Mouse (Mus musculus) midbrain, postnatal 0 days (tissue): ENCODE data around the gene Mesd. TPM values are rescaled to one million over a fixed set of nuclear protein-coding genes. Genes with fewer than 3 reads are reported as not detected.

Experiments
- ATAC-seq: fragments of 200-750 bp; cut with Nextera tagmentation; 2 replicates; pipeline ENCODE4 v1.8.0; 2017; ENCODE audit warnings: moderate number of reproducible peaks, mild to moderate bottlenecking, moderate TSS enrichment, moderate library complexity; ENCODE audit not compliant: low FRiP score
- DNase-seq: peaks from one replicate; pipeline ENCODE4 v3.0.0-alpha.2; 2015; ENCODE audit warnings: low spot score
- H3K27ac ChIP-seq: fragments of 300-500 bp; sonication (generic); 2 replicates; pipeline ENCODE4 v1.5.1; 2014; ENCODE audit warnings: low read depth, mild to moderate bottlenecking, low read length, mixed read lengths
- H3K27me3 ChIP-seq: fragments of 300-500 bp; sonication (generic); 2 replicates; pipeline ENCODE4 v1.6.1; 2014; ENCODE audit warnings: low read length, control low read depth, mixed read lengths; ENCODE audit not compliant: insufficient read depth
- H3K36me3 ChIP-seq: fragments of 300-500 bp; sonication (generic); 2 replicates; pipeline ENCODE4 v1.6.1; 2014; ENCODE audit warnings: low read length, control low read depth, mixed read lengths; ENCODE audit not compliant: insufficient read depth
- H3K4me1 ChIP-seq: fragments of 300-500 bp; sonication (generic); 2 replicates; pipeline ENCODE4 v1.6.1; 2014; ENCODE audit warnings: mild to moderate bottlenecking, control low read depth, antibody characterized with exemption, low read length, mixed read lengths; ENCODE audit not compliant: insufficient read depth
- H3K4me2 ChIP-seq: fragments of 300-500 bp; sonication (generic); 2 replicates; pipeline ENCODE4 v1.6.1; 2014; ENCODE audit warnings: low read depth, mild to moderate bottlenecking, low read length, mixed read lengths; ENCODE audit not compliant: poor library complexity, severe bottlenecking
- H3K4me3 ChIP-seq: fragments of 300-500 bp; sonication (generic); 2 replicates; pipeline ENCODE4 v1.5.1; 2014; ENCODE audit warnings: low read depth, mild to moderate bottlenecking, low read length, moderate library complexity
- H3K9ac ChIP-seq: fragments of 300-500 bp; sonication (generic); replicated peaks from 2 replicates; pipeline ENCODE4 v1.6.1; 2014; ENCODE audit warnings: mild to moderate bottlenecking, low read length, moderate library complexity, mixed read lengths; ENCODE audit not compliant: poor library complexity, severe bottlenecking
- H3K9me3 ChIP-seq: fragments of 300-500 bp; sonication (generic); 2 replicates; pipeline ENCODE4 v1.6.1; 2016; ENCODE audit warnings: low read length, control low read depth
- CTCF ChIP-seq: IDR thresholded peaks from 2 replicates; pipeline ENCODE4 v1.5.1; 2016; ENCODE audit warnings: antibody characterized with exemption, mild to moderate bottlenecking
- WGBS: fragments of 180-500 bp; shearing (Covaris S2); extraction: QIAGEN DNeasy Blood & Tissue Kit; methylation state at CpG from one replicate; pipeline ENCODE4 v1.1.7; 2014; 5-methylcytosine and 5-hydroxymethylcytosine counted together
- polyA plus RNA-seq: library from polyadenylated mRNA; unstranded; fragments of >200 nt; fragmentation: Nextera tagmentation; extraction: Ambion mirVana; gene quantifications from 2 replicates; pipeline ENCODE4 v1.2.1, GENCODE M21; 2015
- total RNA-seq: library from RNA; depleted of rRNA; stranded (reverse); fragments of >200 nt; gene quantifications from 2 replicates; pipeline ENCODE4 v1.2.3, GENCODE M21; 2014

Mesd gene
- total and polyA plus RNA-seq, 2 experiments from 2014 or later: 50.2 to 75.0 TPM

DNA sequence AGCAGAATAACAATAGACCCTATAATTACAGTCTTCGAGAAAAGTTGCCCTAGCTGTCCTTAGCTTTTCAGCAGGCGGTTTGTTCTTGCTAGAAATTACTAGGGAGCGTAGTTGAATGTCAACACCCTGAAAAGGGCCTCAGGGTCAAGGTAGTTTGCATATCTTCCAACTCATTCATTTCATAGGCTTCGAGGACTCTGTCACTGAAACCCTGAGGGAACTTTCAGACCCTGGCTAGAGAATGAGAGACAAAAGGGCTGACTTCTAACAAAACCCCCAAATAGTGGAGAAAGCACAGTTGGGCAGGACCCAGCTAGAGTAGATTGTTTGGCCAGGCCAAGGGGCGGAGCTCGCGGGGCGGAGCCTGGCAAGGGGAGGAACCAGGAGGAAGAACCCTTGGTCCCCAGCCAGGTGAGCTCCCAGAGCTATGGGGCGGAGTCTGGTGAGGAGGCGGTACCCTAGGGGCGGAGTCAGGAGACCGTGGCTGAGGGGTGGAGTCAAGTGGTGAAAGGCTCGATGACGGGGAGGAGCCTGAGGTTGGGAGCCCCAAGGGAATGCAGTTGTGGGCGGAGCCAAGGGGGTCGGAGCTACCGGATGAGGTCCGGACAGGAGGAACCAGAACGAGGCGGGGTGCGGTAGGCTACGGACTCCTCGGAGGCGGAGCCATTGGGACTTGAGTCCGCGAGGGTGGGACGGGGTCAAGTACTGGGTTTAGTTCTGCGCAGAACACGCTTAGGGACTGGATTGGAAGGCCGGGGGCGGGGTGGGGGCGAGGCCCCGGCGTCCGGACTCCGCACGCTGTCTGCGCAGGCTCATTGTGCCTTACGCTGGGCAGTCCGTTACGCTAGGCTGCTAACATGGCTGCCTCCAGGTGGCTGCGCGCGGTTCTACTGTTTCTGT, 7.4 kb downstream of the Mesd start:
- H3K9ac ChIP-seq: peak overlapping the region; percentile 80
- peak overlapping the region; percentile 80 for H3K4me2 ChIP-seq
- ATAC-seq: peak; percentile 96
- no peaks in the 10 kb centered on the region for H3K9me3 ChIP-seq
- peak overlapping the region; percentile 84 for H3K27ac ChIP-seq
- peak; percentile 57 for TF ChIP-seq CTCF
- peaks cover 10% of the 10 kb centered on the region for H3K4me1 ChIP-seq
- WGBS: 3% methylated on average over 39 of the region's 44 CpGs
- H3K4me3 ChIP-seq: peak overlapping the region; percentile 74
- H3K36me3 ChIP-seq: 0 out of 2 replicates have a peak, but pooled peaks cover 4% of the 10 kb centered on the region
- no peaks in the 10 kb centered on the region for H3K27me3 ChIP-seq
- DNase-seq: peak; percentile 97

DNA sequence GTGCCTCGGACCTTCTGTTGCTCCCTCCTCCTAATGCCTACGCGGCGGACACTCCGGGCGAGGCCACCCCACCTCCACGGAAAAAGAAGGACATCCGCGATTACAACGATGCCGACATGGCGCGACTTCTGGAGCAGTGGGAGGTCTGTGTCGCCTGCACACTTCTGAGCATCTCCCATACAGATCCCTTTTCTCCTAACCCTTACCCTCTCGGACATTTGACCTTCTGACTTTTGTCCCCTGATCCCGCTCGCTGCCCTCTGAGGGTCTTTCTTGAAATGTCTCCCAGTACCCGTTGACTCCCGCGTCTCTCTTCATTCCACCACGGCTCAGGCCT, 8.0 kb downstream of the Mesd start:
- Histone ChIP-seq H3K36me3 (0 out of 2 replicates have a peak, but pooled peaks cover 4% of the 10 kb centered on the region), H3K27me3 (no peaks in the 10 kb centered on the region), H3K27ac (peak overlapping the region; percentile 84), H3K9me3 (no peaks in the 10 kb centered on the region), H3K4me3 (peak overlapping the region; percentile 74), H3K4me1 (peaks cover 10% of the 10 kb centered on the region), H3K4me2 (peak overlapping the region; percentile 80), H3K9ac (peak overlapping the region; percentile 80)
- no peak for TF ChIP-seq CTCF
- under 1% methylated on average over 19 of the region's 21 CpGs for WGBS
- no peak for DNase-seq
- ATAC-seq: no peak

DNA sequence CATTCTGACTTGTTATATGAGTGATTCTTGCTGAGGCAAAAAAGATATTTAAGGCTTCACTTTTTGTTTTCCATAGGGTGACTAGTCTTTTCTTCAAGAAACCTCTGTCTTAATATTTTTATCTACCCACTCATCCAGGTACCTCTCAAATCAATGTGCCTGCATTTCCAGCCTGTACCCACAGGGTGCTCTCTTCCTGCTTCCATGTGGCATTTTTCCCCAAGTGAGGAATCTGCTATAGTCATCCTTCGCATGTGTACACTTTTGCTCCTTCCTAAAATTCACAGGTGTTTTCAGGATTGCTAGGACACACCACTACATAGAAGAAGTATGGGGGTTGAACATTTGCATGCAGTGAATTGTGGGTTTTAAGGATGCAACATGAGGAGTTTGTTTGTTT, 10.1 kb downstream of the Mesd start:
- DNase-seq: no peak
- H3K9ac ChIP-seq: no peak overlapping the region
- peak; percentile 30; the same call in 1 of the 2 replicates for TF ChIP-seq CTCF
- 97% methylated on average over 1 of the region's 1 CpGs for WGBS
- H3K4me1 ChIP-seq: peaks cover 10% of the 10 kb centered on the region
- H3K9me3 ChIP-seq: no peaks in the 10 kb centered on the region
- H3K4me2 ChIP-seq: no peak overlapping the region
- peaks cover 24% of the 10 kb centered on the region for H3K36me3 ChIP-seq
- no peak overlapping the region for H3K27ac ChIP-seq
- no peak for ATAC-seq
- H3K4me3 ChIP-seq: no peak overlapping the region
- H3K27me3 ChIP-seq: no peaks in the 10 kb centered on the region

DNA sequence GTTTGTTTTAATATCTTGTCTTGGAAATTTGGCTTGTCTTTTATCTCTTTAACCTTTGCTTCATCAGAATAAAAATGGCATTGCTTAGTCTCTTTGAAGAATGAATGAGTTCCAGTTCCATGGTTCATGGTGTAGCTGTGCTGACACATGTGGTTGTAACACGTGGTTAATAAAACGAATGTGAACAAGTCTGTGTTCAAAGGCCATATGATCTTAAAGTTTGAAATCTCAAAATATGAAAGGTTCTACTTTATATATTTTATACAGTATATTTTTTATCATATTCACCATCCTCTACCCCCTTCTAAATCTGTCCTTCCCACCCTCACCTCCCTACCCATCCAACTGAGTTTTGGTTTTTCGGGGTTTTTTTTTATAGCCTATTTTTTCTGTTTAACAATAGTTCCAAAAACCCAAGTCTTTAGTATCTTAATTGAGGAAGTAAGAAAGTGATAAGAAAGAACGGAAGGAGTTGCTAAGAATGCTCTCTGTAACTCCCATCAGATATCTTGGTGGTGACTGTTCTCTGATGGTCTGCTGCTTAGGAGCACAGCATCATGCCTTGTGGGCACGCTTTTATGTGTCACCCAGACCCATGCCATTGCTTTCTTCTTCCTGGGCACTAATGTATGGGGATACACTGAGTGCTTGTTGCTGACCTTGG, 11.9 kb downstream of the Mesd start:
- Histone ChIP-seq H3K9me3 (no peaks in the 10 kb centered on the region), H3K4me2 (no peak overlapping the region), H3K27me3 (no peaks in the 10 kb centered on the region), H3K9ac (no peak overlapping the region), H3K4me1 (peaks cover 10% of the 10 kb centered on the region), H3K4me3 (no peak overlapping the region), H3K36me3 (peaks cover 33% of the 10 kb centered on the region), H3K27ac (no peak overlapping the region)
- WGBS: 96% methylated on average over 5 of the region's 5 CpGs
- no peak for TF ChIP-seq CTCF
- ATAC-seq: no peak
- no peak for DNase-seq

GRCm38 (mm10) chr7:83898267-83898666, 14.0 kb downstream of the Mesd start:
- ATAC-seq (no peak), DNase-seq (no peak)
- Histone ChIP-seq H3K4me1 (peaks cover 7% of the 10 kb centered on the region), H3K27ac (no peak overlapping the region), H3K27me3 (no peaks in the 10 kb centered on the region), H3K4me2 (no peak overlapping the region), H3K9me3 (no peaks in the 10 kb centered on the region), H3K9ac (no peak overlapping the region), H3K36me3 (peaks cover 33% of the 10 kb centered on the region), H3K4me3 (no peak overlapping the region)
- WGBS: 95% methylated on average over 11 of the region's 11 CpGs
- no peak for TF ChIP-seq CTCF

DNA sequence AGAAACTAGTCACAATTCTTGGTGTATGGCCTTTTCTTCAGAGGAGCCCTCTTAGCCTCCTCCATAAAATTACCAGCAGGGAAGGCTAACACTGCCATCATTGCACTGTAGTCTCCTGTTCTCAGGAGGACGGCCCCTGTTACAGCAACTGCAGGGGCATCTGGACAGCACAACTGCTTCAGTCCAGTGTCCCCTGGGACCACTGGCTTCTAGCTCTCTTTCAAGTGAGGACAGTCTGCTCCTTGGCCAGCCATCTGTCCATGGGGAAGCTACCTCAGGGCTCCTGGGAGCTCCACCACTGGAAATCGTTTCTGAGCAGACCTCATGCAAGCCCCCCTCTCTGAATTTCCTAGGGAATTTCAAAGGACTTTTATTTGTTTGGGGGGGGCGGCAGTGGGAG, 16.3 kb downstream of the Mesd start:
- TF ChIP-seq CTCF: no peak
- H3K36me3 ChIP-seq: peaks cover 30% of the 10 kb centered on the region
- H3K9me3 ChIP-seq: no peaks in the 10 kb centered on the region
- ATAC-seq (no peak), DNase-seq (no peak)
- H3K4me3 ChIP-seq: no peak overlapping the region
- 77% methylated on average over 3 of the region's 3 CpGs for WGBS
- no peaks in the 10 kb centered on the region for H3K27me3 ChIP-seq
- H3K9ac ChIP-seq: no peak overlapping the region
- no peak overlapping the region for H3K27ac ChIP-seq
- no peak overlapping the region for H3K4me2 ChIP-seq
- H3K4me1 ChIP-seq: no peaks in the 10 kb centered on the region
